In genomic region chr15:30345754-30346153, GRCm38 (mm10) we compare ENCODE assay signal across 29 mouse cellular contexts.
A peak's percentile ranks its signal among the peaks of the same experiment; 100 is the strongest.
DNase-seq lines count a peak whose midpoint lies in the region; ATAC-seq lines count a peak whose summit lies in the region.
"Had no signal": no experiment of that assay in that cellular context is flagged by ENCODE, and none has a peak within 500 bp of the region (broad histone marks: within the 10 kb centered on the region; RNA-seq: fewer than 3 reads in every experiment).

No protein-coding gene starts in this region.

- no peak overlapping the region for H3K4me3 ChIP-seq in limb, embryonic 11.5 days (ENCODE audit: low read depth, low read length)
- no peak overlapping the region for H3K4me3 ChIP-seq in limb, embryonic 10.5 days
- H3K4me3 ChIP-seq: embryonic facial prominence, embryonic 15.5 days; erythroblast, embryonic 14.5 days; forebrain, embryonic 12.5 days; forebrain, embryonic 15.5 days; heart, adult 2 months; heart, embryonic 10.5 days; heart, embryonic 13.5 days; intestine, embryonic 15.5 days had no signal

- H3K4me2 ChIP-seq in limb, embryonic 11.5 days (ENCODE audit: low read depth, severe bottlenecking), result no peak overlapping the region
- H3K4me2 ChIP-seq: embryonic facial prominence, embryonic 15.5 days; forebrain, embryonic 12.5 days; forebrain, embryonic 15.5 days; heart, embryonic 13.5 days; intestine, embryonic 15.5 days had no signal

- ATAC-seq in limb, embryonic 11.5 days (ENCODE audit: insufficient number of reproducible peaks, low FRiP score, low TSS enrichment, low read depth), result no peak
- no peak for ATAC-seq in erythroblast, adult 5-6 weeks (replicated peaks; ENCODE audit: low FRiP score, poor library complexity, severe bottlenecking)
- ATAC-seq: forebrain, embryonic 15.5 days; hindbrain, embryonic 16.5 days; intestine, embryonic 15.5 days; Patski had no signal

- 88% methylated on average over 5 of the region's 5 CpGs for WGBS in limb, embryonic 11.5 days
- 88% methylated on average over 5 of the region's 5 CpGs for WGBS in limb, embryonic 10.5 days

- H3K4me1 ChIP-seq in limb, embryonic 11.5 days (ENCODE audit: control insufficient read depth, insufficient read depth, low read length), result no peaks in the 10 kb centered on the region
- H3K4me1 ChIP-seq in limb, embryonic 10.5 days, result no peaks in the 10 kb centered on the region
- H3K4me1 ChIP-seq: embryonic facial prominence, embryonic 15.5 days; forebrain, embryonic 12.5 days; forebrain, embryonic 15.5 days; heart, embryonic 10.5 days; heart, embryonic 13.5 days; intestine, embryonic 15.5 days had no signal

- peak; percentile 21 for DNase-seq in limb, embryonic 11.5 days (ENCODE audit: low spot score)
- DNase-seq in limb, embryonic 10.5 days (ENCODE audit: low spot score), result no peak
- peak; percentile 38 for DNase-seq in urinary bladder, postnatal 25 days (ENCODE audit: low spot score)
- no peak for DNase-seq in urinary bladder, adult 2 months (ENCODE audit: low spot score)
- DNase-seq in urinary bladder, postnatal 36 days (ENCODE audit: low spot score in 2 of 2), result peak; percentile 49 to 65
- DNase-seq: adrenal gland, adult 2 months; adrenal gland, postnatal 14 days; B cell, adult 2 months; cerebellum, adult 11 months; cerebellum, adult 2 months; cerebellum, adult 9-11 months; cerebellum, postnatal 25 days; gastrocnemius, postnatal 10 days; gastrocnemius, postnatal 36 days; heart, adult 2 months; heart, postnatal 14 days; heart, postnatal 4 days had no signal

- no peak overlapping the region for H3K9ac ChIP-seq in limb, embryonic 11.5 days (ENCODE audit: low read length)
- H3K9ac ChIP-seq: embryonic facial prominence, embryonic 15.5 days; forebrain, embryonic 12.5 days; forebrain, embryonic 15.5 days; heart, embryonic 13.5 days; intestine, embryonic 15.5 days had no signal

- H3K36me3 ChIP-seq in limb, embryonic 11.5 days (ENCODE audit: control insufficient read depth, insufficient read depth, low read length), result no peaks in the 10 kb centered on the region
- H3K36me3 ChIP-seq in limb, embryonic 10.5 days, result no peaks in the 10 kb centered on the region
- H3K36me3 ChIP-seq: embryonic facial prominence, embryonic 15.5 days; forebrain, embryonic 12.5 days; forebrain, embryonic 15.5 days; G1E; heart, embryonic 10.5 days; heart, embryonic 13.5 days; intestine, embryonic 15.5 days had no signal

- H3K9me3 ChIP-seq in limb, embryonic 11.5 days (ENCODE audit: control insufficient read depth, low read length), result no peaks in the 10 kb centered on the region
- no peaks in the 10 kb centered on the region for H3K9me3 ChIP-seq in limb, embryonic 10.5 days (replicated peaks)
- H3K9me3 ChIP-seq: embryonic facial prominence, embryonic 15.5 days; forebrain, embryonic 12.5 days; forebrain, embryonic 15.5 days; heart, embryonic 10.5 days; intestine, embryonic 15.5 days had no signal

- no peak overlapping the region for H3K27ac ChIP-seq in limb, embryonic 11.5 days (replicated peaks; ENCODE audit: low read depth, low read length)
- no peak overlapping the region for H3K27ac ChIP-seq in limb, embryonic 10.5 days
- H3K27ac ChIP-seq: embryonic facial prominence, embryonic 15.5 days; forebrain, embryonic 12.5 days; forebrain, embryonic 15.5 days; heart, adult 2 months; heart, embryonic 10.5 days; heart, embryonic 13.5 days; intestine, embryonic 15.5 days had no signal

- H3K27me3 ChIP-seq in limb, embryonic 11.5 days (ENCODE audit: control insufficient read depth, insufficient read depth, low read length), result no peaks in the 10 kb centered on the region
- H3K27me3 ChIP-seq in limb, embryonic 10.5 days (ENCODE audit: low read depth, poor library complexity, severe bottlenecking), result no peaks in the 10 kb centered on the region
- H3K27me3 ChIP-seq: CH12.LX; embryonic facial prominence, embryonic 15.5 days; forebrain, embryonic 12.5 days; forebrain, embryonic 15.5 days; heart, embryonic 13.5 days; intestine, embryonic 15.5 days; Patski had no signal

Comparison
In these comparisons a context has a peak if more than half of its experiments do, and no peak if none do; other contexts are left out.
1. DNase-seq: peak in limb, embryonic 11.5 days (single experiment), urinary bladder, postnatal 25 days (single experiment) and urinary bladder, postnatal 36 days (2 of 2); none in limb, embryonic 10.5 days (single experiment) and urinary bladder, adult 2 months (single experiment).